Mouse (Mus musculus) spleen, adult 2 months (tissue): ENCODE measurements around the gene Olfr944. TPM values are rescaled to one million over a fixed set of nuclear protein-coding genes. Genes with fewer than 3 reads are reported as not detected.

Experiments
- DNase-seq, 2 experiments: peaks; one replicate each; pipeline versions ENCODE4 v3.0.0 to v3.0.0-alpha.2; 2012 to 2021; ENCODE audit warnings: low spot score in 2 of 2, low read depth in 1 of 2
- H3K27ac ChIP-seq: fragments of 200-500 bp; 2 replicates; pipeline ENCODE4 v1.5.1; 2012; ENCODE audit warnings: low read length, inconsistent platforms; ENCODE audit not compliant: insufficient read depth
- H3K27me3 ChIP-seq: fragments of 200-500 bp; 2 replicates; pipeline ENCODE4 v1.6.1; 2012; ENCODE audit warnings: mild to moderate bottlenecking, moderate library complexity, low read length, inconsistent platforms; ENCODE audit not compliant: control insufficient read depth, insufficient read depth
- H3K36me3 ChIP-seq: fragments of 200-500 bp; 2 replicates; pipeline ENCODE4 v1.6.1; 2012; ENCODE audit warnings: mild to moderate bottlenecking, low read length, inconsistent platforms; ENCODE audit not compliant: control insufficient read depth, insufficient read depth
- H3K4me1 ChIP-seq: fragments of 200-500 bp; 2 replicates; pipeline ENCODE4 v1.6.1; 2011; ENCODE audit warnings: inconsistent platforms; ENCODE audit not compliant: control insufficient read depth, insufficient read depth, insufficient read length
- H3K4me3 ChIP-seq: fragments of 200-500 bp; 2 replicates; pipeline ENCODE4 v1.5.1; 2011; ENCODE audit warnings: mild to moderate bottlenecking, inconsistent platforms; ENCODE audit not compliant: insufficient read depth, insufficient read length; ENCODE audit errors: extremely low read depth
- CTCF ChIP-seq: fragments of 200-500 bp; IDR thresholded peaks from 2 replicates; pipeline ENCODE4 v1.5.1; 2011; ENCODE audit warnings: mild to moderate bottlenecking, inconsistent platforms; ENCODE audit not compliant: insufficient read depth, insufficient read length, insufficient replicate concordance; ENCODE audit errors: extremely low read depth
- POLR2A ChIP-seq: fragments of 200-500 bp; IDR thresholded peaks from 2 replicates; pipeline ENCODE4 v1.6.1; 2011; ENCODE audit warnings: low read depth, low read length, inconsistent platforms
- WGBS: fragments of 180-500 bp; shearing (Covaris S2); methylation state at CpG from one replicate; pipeline ENCODE4 v1.1.7; 2018; 5-methylcytosine and 5-hydroxymethylcytosine counted together
- polyA plus RNA-seq: library from polyadenylated mRNA; depleted of rRNA; stranded (reverse); fragments of >200 nt; gene quantifications from 2 replicates; pipeline ENCODE4 v1.2.3, GENCODE M21; 2012; rRNA removed

Gene Olfr944
- polyA plus RNA-seq = not detected in 2 replicates

- Histone ChIP-seq H3K27ac (no peak within 1 kb of the TSS), H3K4me1 (no peaks in the 10 kb centered on the region)
Measured at GRCm38 (mm10) chr9:39201620-39202019, at the start of gene Olfr944. Gene Olfr944, plus strand, starts transcription at chr9:39201920.

DNA sequence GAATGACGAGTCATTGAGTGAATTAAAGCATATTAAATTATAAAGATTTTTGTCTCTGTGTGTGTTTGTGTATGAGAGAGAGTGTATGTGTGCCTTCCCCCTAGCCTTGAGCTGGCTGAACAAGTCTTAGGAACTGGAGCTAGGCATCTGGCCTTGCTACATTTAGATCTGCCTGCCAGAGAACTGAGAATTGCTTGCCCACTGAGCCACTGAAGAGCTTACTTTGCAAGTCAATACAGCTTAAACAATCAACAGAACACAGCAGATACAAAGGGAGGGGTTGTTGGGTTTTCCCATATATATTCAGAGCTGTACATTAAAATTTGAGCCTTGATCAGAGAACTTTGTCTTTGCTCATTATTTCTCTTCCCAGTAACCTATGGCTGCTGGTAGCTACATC lies 49.3 kb upstream of the Olfr944 start:
- Histone ChIP-seq H3K4me3 (no peak overlapping the region), H3K36me3 (no peaks in the 10 kb centered on the region), H3K27ac (no peak overlapping the region), H3K4me1 (no peaks in the 10 kb centered on the region), H3K27me3 (no peaks in the 10 kb centered on the region)
- TF ChIP-seq CTCF (no peak), POLR2A (no peak)
- 51% methylated on average over 1 of the region's 1 CpGs for WGBS
- no peak for DNase-seq

More at GRCm38 (mm10) chr9:39201620-39202019, at the start of gene Olfr944:
- TF ChIP-seq POLR2A (no peak), CTCF (no peak)
- H3K36me3 ChIP-seq = no peaks in the 10 kb centered on the region
- H3K27me3 ChIP-seq = no peaks in the 10 kb centered on the region
- DNase-seq = no peak
- no peak within 1 kb of the TSS for H3K4me3 ChIP-seq

GRCm38 (mm10) chr9:39166004-39166403 lies 35.7 kb upstream of the Olfr944 start, which contains the start of gene Olfr943:
Gene Olfr943, plus strand, starts transcription at chr9:39166304.
- WGBS = 90% methylated on average over 5 of the region's 5 CpGs
- TF ChIP-seq CTCF (no peak), POLR2A (no peak)
- H3K36me3 ChIP-seq = no peaks in the 10 kb centered on the region
- no peaks in the 10 kb centered on the region for H3K27me3 ChIP-seq
- DNase-seq = no peak
- H3K4me3 ChIP-seq = no peak within 1 kb of the TSS
- H3K4me1 ChIP-seq = no peaks in the 10 kb centered on the region
- H3K27ac ChIP-seq = no peak within 1 kb of the TSS

- DNase-seq = no peak
- Histone ChIP-seq H3K4me1 (no peaks in the 10 kb centered on the region), H3K4me3 (no peak within 1 kb of the TSS), H3K27ac (no peak within 1 kb of the TSS), H3K27me3 (no peaks in the 10 kb centered on the region), H3K36me3 (no peaks in the 10 kb centered on the region)
- TF ChIP-seq POLR2A (no peak), CTCF (no peak)
- 89% methylated on average over 1 of the region's 1 CpGs for WGBS
Measured at GRCm38 (mm10) chr9:39249894-39250293, 48.2 kb downstream of the Olfr944 start, which contains the start of gene Olfr1537. Gene Olfr1537, minus strand, starts transcription at chr9:39249994.

Other genes starting within 250 kb of the Olfr944 start
- gene Olfr933, start 229.6 kb upstream of the Olfr944 start, polyA plus RNA-seq = not detected in 2 replicates
- gene Olfr934, start 213.6 kb upstream of the Olfr944 start, polyA plus RNA-seq = not detected in 2 replicates
- not detected in 2 replicates for gene Olfr935, start 202.2 kb upstream of the Olfr944 start, polyA plus RNA-seq
- gene Olfr146, start 178.5 kb upstream of the Olfr944 start, polyA plus RNA-seq = not detected in 2 replicates
- not detected in 2 replicates for gene Olfr937, start 137.0 kb upstream of the Olfr944 start, polyA plus RNA-seq
- not detected in 2 replicates for gene Olfr938, start 123.0 kb upstream of the Olfr944 start, polyA plus RNA-seq
- not detected in 2 replicates for gene Olfr27, start 73.8 kb upstream of the Olfr944 start, polyA plus RNA-seq
- not detected in 2 replicates for gene Olfr943, start 35.6 kb upstream of the Olfr944 start, polyA plus RNA-seq
- gene Olfr1537, start 48.1 kb downstream of the Olfr944 start, polyA plus RNA-seq = not detected in 2 replicates
- not detected in 2 replicates for gene Olfr945, start 74.9 kb downstream of the Olfr944 start, polyA plus RNA-seq
- not detected in 2 replicates for gene Olfr948, start 124.1 kb downstream of the Olfr944 start, polyA plus RNA-seq
- not detected in 2 replicates for gene Olfr951, start 185.5 kb downstream of the Olfr944 start, polyA plus RNA-seq
- not detected in 2 replicates for gene Olfr952, start 225.2 kb downstream of the Olfr944 start, polyA plus RNA-seq